Mouse (Mus musculus): Measurements from ENCODE around the gene Maml3. TPM values are rescaled to one million over a fixed set of nuclear protein-coding genes. Genes with fewer than 3 reads are reported as not detected.

Maml3 gene
- polyA plus RNA-seq, 1 experiment from 2014 or later: 0.65 TPM

GRCm38 (mm10) chr3:52103531-52104181, 1.2 kb downstream of the Maml3 start:
- Histone ChIP-seq H3K9ac (replicated peaks) (peak overlapping the region; percentile 79), H3K4me2 (ENCODE audit: low read depth, low read length) (peak overlapping the region; percentile 99), H3K36me3 (replicated peaks; ENCODE audit: insufficient read depth, low read length) (no peaks in the 10 kb centered on the region), H3K27ac (ENCODE audit: low read depth) (peak overlapping the region; percentile 99), H3K4me3 (ENCODE audit: low read depth, low read length) (peak overlapping the region; percentile 82), H3K4me1 (ENCODE audit: insufficient read depth) (peaks cover 12% of the 10 kb centered on the region), H3K27me3 (ENCODE audit: insufficient read depth, low read length) (no peaks in the 10 kb centered on the region), H3K9me3 (ENCODE audit: low read length) (no peaks in the 10 kb centered on the region)
- no peak for ATAC-seq
- TF ChIP-seq CTCF (IDR thresholded peaks at IDR 0.05; ENCODE audit: low read depth): no peak
- no peak for TF ChIP-seq EP300 (IDR thresholded peaks at IDR 0.05; ENCODE audit: low read depth)
- WGBS (ENCODE audit: insufficient replicate concordance): under 1% methylated on average over 55 of the region's 55 CpGs
- DNase-seq: peak; percentile 59

- under 1% methylated on average over 50 of the region's 52 CpGs for WGBS (ENCODE audit: insufficient replicate concordance)
- ATAC-seq: peak; percentile 60
- peak; percentile 80 for DNase-seq
- H3K4me3 ChIP-seq (ENCODE audit: low read depth, low read length): peak overlapping the region; percentile 82
- H3K27ac ChIP-seq (ENCODE audit: low read depth): peak overlapping the region; percentile 99
- peak overlapping the region; percentile 99 for H3K4me2 ChIP-seq (ENCODE audit: low read depth, low read length)
- peak overlapping the region; percentile 79 for H3K9ac ChIP-seq (replicated peaks)
- 0 out of 2 replicates have a peak, but pooled peaks have one; percentile 10 for TF ChIP-seq EP300 (IDR thresholded peaks at IDR 0.05; ENCODE audit: low read depth)
- no peak; the same call in 1 of the 2 replicates for TF ChIP-seq CTCF (IDR thresholded peaks at IDR 0.05; ENCODE audit: low read depth)
- H3K9me3 ChIP-seq (ENCODE audit: low read length): no peaks in the 10 kb centered on the region
- no peaks in the 10 kb centered on the region for H3K36me3 ChIP-seq (replicated peaks; ENCODE audit: insufficient read depth, low read length)
- H3K27me3 ChIP-seq (ENCODE audit: insufficient read depth, low read length): no peaks in the 10 kb centered on the region
- H3K4me1 ChIP-seq (ENCODE audit: insufficient read depth): peaks cover 14% of the 10 kb centered on the region
Measured at GRCm38 (mm10) chr3:52102601-52103530, 2.0 kb downstream of the Maml3 start.

- H3K9ac ChIP-seq (replicated peaks): peak overlapping the region; percentile 79
- H3K4me2 ChIP-seq (ENCODE audit: low read depth, low read length): peak overlapping the region; percentile 99
- no peaks in the 10 kb centered on the region for H3K9me3 ChIP-seq (ENCODE audit: low read length)
- H3K36me3 ChIP-seq (replicated peaks; ENCODE audit: insufficient read depth, low read length): no peaks in the 10 kb centered on the region
- H3K27ac ChIP-seq (ENCODE audit: low read depth): peak overlapping the region; percentile 99
- no peak; the same call in 1 of the 2 replicates for TF ChIP-seq EP300 (IDR thresholded peaks at IDR 0.05; ENCODE audit: low read depth)
- TF ChIP-seq CTCF (IDR thresholded peaks at IDR 0.05; ENCODE audit: low read depth): 0 out of 2 replicates have a peak, but pooled peaks have one; percentile 1
- peak; percentile 76 for ATAC-seq
- DNase-seq: peak; percentile 91
- H3K4me1 ChIP-seq (ENCODE audit: insufficient read depth): peaks cover 14% of the 10 kb centered on the region
- no peaks in the 10 kb centered on the region for H3K27me3 ChIP-seq (ENCODE audit: insufficient read depth, low read length)
- H3K4me3 ChIP-seq (ENCODE audit: low read depth, low read length): peak overlapping the region; percentile 82
- under 1% methylated on average over 38 of the region's 57 CpGs for WGBS (ENCODE audit: insufficient replicate concordance)
Measured at GRCm38 (mm10) chr3:52101977-52102600, 2.8 kb downstream of the Maml3 start.

GRCm38 (mm10) chr3:52101401-52101976, 3.4 kb downstream of the Maml3 start:
- Histone ChIP-seq H3K9ac (replicated peaks) (peak overlapping the region; percentile 79), H3K4me3 (ENCODE audit: low read depth, low read length) (peak overlapping the region; percentile 82), H3K36me3 (replicated peaks; ENCODE audit: insufficient read depth, low read length) (no peaks in the 10 kb centered on the region), H3K4me2 (ENCODE audit: low read depth, low read length) (peak overlapping the region; percentile 99), H3K4me1 (ENCODE audit: insufficient read depth) (peaks cover 14% of the 10 kb centered on the region), H3K27ac (ENCODE audit: low read depth) (peak overlapping the region; percentile 99), H3K9me3 (ENCODE audit: low read length) (no peaks in the 10 kb centered on the region), H3K27me3 (ENCODE audit: insufficient read depth, low read length) (no peaks in the 10 kb centered on the region)
- WGBS (ENCODE audit: insufficient replicate concordance): 2% methylated on average over 14 of the region's 14 CpGs
- DNase-seq (no peak), ATAC-seq (peak; percentile 3; the same call in 1 of the 2 replicates)
- TF ChIP-seq EP300 (IDR thresholded peaks at IDR 0.05; ENCODE audit: low read depth) (no peak), CTCF (IDR thresholded peaks at IDR 0.05; ENCODE audit: low read depth) (no peak)

- Histone ChIP-seq H3K4me3 (ENCODE audit: low read depth, low read length) (peak overlapping the region; percentile 82; the same call in 1 of the 2 replicates), H3K4me1 (ENCODE audit: insufficient read depth) (peaks cover 14% of the 10 kb centered on the region), H3K27ac (ENCODE audit: low read depth) (no peak overlapping the region; the same call in 1 of the 2 replicates), H3K9ac (replicated peaks) (no peak overlapping the region; the same call in 1 of the 2 replicates), H3K9me3 (ENCODE audit: low read length) (no peaks in the 10 kb centered on the region), H3K27me3 (ENCODE audit: insufficient read depth, low read length) (no peaks in the 10 kb centered on the region), H3K4me2 (ENCODE audit: low read depth, low read length) (peak overlapping the region; percentile 99), H3K36me3 (replicated peaks; ENCODE audit: insufficient read depth, low read length) (no peaks in the 10 kb centered on the region)
- DNase-seq (no peak), ATAC-seq (no peak)
- TF ChIP-seq EP300 (IDR thresholded peaks at IDR 0.05; ENCODE audit: low read depth) (no peak), CTCF (IDR thresholded peaks at IDR 0.05; ENCODE audit: low read depth) (no peak)
- WGBS (ENCODE audit: insufficient replicate concordance): 46% methylated on average over 9 of the region's 9 CpGs
Measured at GRCm38 (mm10) chr3:52100926-52101325, 4.0 kb downstream of the Maml3 start.
